Mouse (Mus musculus) brain, embryonic 14.5 days (tissue): Measurements from ENCODE around the gene Galnt4.

Source experiments
- CTCF ChIP-seq: fragments of 200-500 bp; IDR thresholded peaks from 2 replicates; pipeline ENCODE4 v1.5.1; 2012; ENCODE audit warnings: inconsistent platforms, mild to moderate bottlenecking, moderate library complexity, borderline replicate concordance; ENCODE audit not compliant: insufficient read depth, insufficient read length; ENCODE audit errors: extremely low read depth
- POLR2A ChIP-seq: fragments of 200-500 bp; IDR thresholded peaks from 2 replicates; pipeline ENCODE4 v1.6.1; 2012; ENCODE audit warnings: mild to moderate bottlenecking, inconsistent platforms, borderline replicate concordance; ENCODE audit not compliant: poor library complexity, insufficient read depth, insufficient read length, severe bottlenecking; ENCODE audit errors: extremely low read depth

- TF ChIP-seq CTCF (no peak), POLR2A (no peak)
Observed at GRCm38 (mm10) chr10:99060588-99060987, 47.4 kb upstream of the Galnt4 start.
